In the genomic region with DNA sequence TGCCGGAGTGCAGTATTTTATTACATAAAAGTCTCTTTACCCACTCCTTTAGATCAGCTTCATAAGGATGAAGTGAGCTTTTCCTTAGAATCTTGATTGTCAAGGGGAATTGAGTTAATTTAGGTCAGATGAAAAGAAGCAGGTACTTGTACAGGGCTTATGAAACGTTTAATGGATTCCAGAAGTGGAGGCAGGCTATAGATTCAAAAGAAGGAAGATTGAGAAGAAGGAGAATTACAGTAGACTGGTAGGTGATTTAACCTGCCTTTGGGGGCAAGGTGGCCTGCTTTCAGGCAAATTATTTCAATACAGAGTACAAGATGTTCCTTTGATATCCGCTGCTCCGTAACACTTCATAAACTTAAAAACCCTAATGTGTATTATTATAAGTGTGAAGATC, we compare ENCODE assay signal across 29 mouse cellular contexts.
DNase-seq lines count a peak whose midpoint lies in the region; ATAC-seq and TF ChIP-seq lines count a peak whose summit lies in the region.
"Had no signal": no experiment of that assay in that cellular context is flagged by ENCODE, and none has a peak within 500 bp of the region (broad histone marks: within the 10 kb centered on the region; RNA-seq: fewer than 3 reads in every experiment).

No protein-coding gene starts in this region.

- H3K9me3 ChIP-seq in embryonic facial prominence, embryonic 11.5 days (replicated peaks; ENCODE audit: control insufficient read depth, low read length): no peaks in the 10 kb centered on the region
- H3K9me3 ChIP-seq in embryonic facial prominence, embryonic 10.5 days: no peaks in the 10 kb centered on the region
- H3K9me3 ChIP-seq in midbrain, embryonic 10.5 days (replicated peaks): no peaks in the 10 kb centered on the region
- no peaks in the 10 kb centered on the region for H3K9me3 ChIP-seq in intestine, postnatal 0 days (ENCODE audit: control insufficient read depth)
- H3K9me3 ChIP-seq: embryonic facial prominence, embryonic 13.5 days; embryonic facial prominence, embryonic 15.5 days; forebrain, embryonic 10.5 days; forebrain, embryonic 12.5 days; G1E had no signal

- no peak overlapping the region for H3K4me2 ChIP-seq in embryonic facial prominence, embryonic 11.5 days (ENCODE audit: low read depth, low read length)
- no peak overlapping the region for H3K4me2 ChIP-seq in intestine, postnatal 0 days (replicated peaks; ENCODE audit: low read depth)
- H3K4me2 ChIP-seq: embryonic facial prominence, embryonic 13.5 days; embryonic facial prominence, embryonic 15.5 days; forebrain, embryonic 12.5 days had no signal

- no peaks in the 10 kb centered on the region for H3K27me3 ChIP-seq in embryonic facial prominence, embryonic 11.5 days (ENCODE audit: control insufficient read depth, insufficient read depth, low read length)
- H3K27me3 ChIP-seq in embryonic facial prominence, embryonic 10.5 days (replicated peaks; ENCODE audit: low read depth, poor library complexity, severe bottlenecking): no peaks in the 10 kb centered on the region
- H3K27me3 ChIP-seq in midbrain, embryonic 10.5 days (ENCODE audit: low read depth, poor library complexity, severe bottlenecking): no peaks in the 10 kb centered on the region
- H3K27me3 ChIP-seq in intestine, postnatal 0 days (replicated peaks; ENCODE audit: control insufficient read depth, insufficient read depth, low read length): no peaks in the 10 kb centered on the region
- H3K27me3 ChIP-seq: CH12.LX; embryonic facial prominence, embryonic 13.5 days; embryonic facial prominence, embryonic 15.5 days; forebrain, embryonic 12.5 days; Patski had no signal

- H3K4me1 ChIP-seq in embryonic facial prominence, embryonic 11.5 days (ENCODE audit: control insufficient read depth, insufficient read depth, low read length): no peaks in the 10 kb centered on the region
- H3K4me1 ChIP-seq in embryonic facial prominence, embryonic 10.5 days: no peaks in the 10 kb centered on the region
- no peaks in the 10 kb centered on the region for H3K4me1 ChIP-seq in midbrain, embryonic 10.5 days
- H3K4me1 ChIP-seq in intestine, postnatal 0 days (replicated peaks; ENCODE audit: control insufficient read depth, insufficient read depth, low read length): no peaks in the 10 kb centered on the region
- H3K4me1 ChIP-seq: embryonic facial prominence, embryonic 13.5 days; embryonic facial prominence, embryonic 15.5 days; forebrain, embryonic 10.5 days; forebrain, embryonic 12.5 days had no signal

- ATAC-seq in embryonic facial prominence, embryonic 11.5 days (replicated peaks; ENCODE audit: insufficient number of reproducible peaks, low FRiP score, low TSS enrichment, low read depth): no peak
- no peak for ATAC-seq in intestine, postnatal 0 days
- ATAC-seq: activated CD4-positive, CD25-positive, alpha-beta regulatory T cell, adult 4 months; CD4-positive, CD25-positive, alpha-beta regulatory T cell, adult 4 months; forebrain, embryonic 14.5 days; forebrain, embryonic 16.5 days; Patski had no signal

- 40% methylated on average over 4 of the region's 4 CpGs for WGBS in embryonic facial prominence, embryonic 11.5 days
- WGBS in embryonic facial prominence, embryonic 10.5 days: 62% methylated on average over 4 of the region's 4 CpGs
- WGBS in midbrain, embryonic 10.5 days: 84% methylated on average over 4 of the region's 4 CpGs
- WGBS in intestine, postnatal 0 days: 82% methylated on average over 4 of the region's 4 CpGs

- no peak overlapping the region for H3K27ac ChIP-seq in embryonic facial prominence, embryonic 11.5 days (replicated peaks; ENCODE audit: low read depth, low read length)
- H3K27ac ChIP-seq in embryonic facial prominence, embryonic 10.5 days (replicated peaks): no peak overlapping the region
- H3K27ac ChIP-seq in midbrain, embryonic 10.5 days (replicated peaks): no peak overlapping the region
- no peak overlapping the region for H3K27ac ChIP-seq in intestine, postnatal 0 days (ENCODE audit: low read depth, low read length)
- H3K27ac ChIP-seq: embryonic facial prominence, embryonic 13.5 days; embryonic facial prominence, embryonic 15.5 days; forebrain, embryonic 10.5 days; forebrain, embryonic 12.5 days had no signal

- H3K36me3 ChIP-seq in embryonic facial prominence, embryonic 11.5 days (replicated peaks; ENCODE audit: control insufficient read depth, insufficient read depth, low read depth, low read length): no peaks in the 10 kb centered on the region
- H3K36me3 ChIP-seq in embryonic facial prominence, embryonic 10.5 days (replicated peaks): no peaks in the 10 kb centered on the region
- H3K36me3 ChIP-seq in midbrain, embryonic 10.5 days: no peaks in the 10 kb centered on the region
- H3K36me3 ChIP-seq in intestine, postnatal 0 days (ENCODE audit: control insufficient read depth, insufficient read depth): no peaks in the 10 kb centered on the region
- H3K36me3 ChIP-seq: embryonic facial prominence, embryonic 13.5 days; embryonic facial prominence, embryonic 15.5 days; forebrain, embryonic 10.5 days; forebrain, embryonic 12.5 days; G1E had no signal

- no peak overlapping the region for H3K4me3 ChIP-seq in embryonic facial prominence, embryonic 11.5 days (ENCODE audit: low read depth, low read length)
- no peak overlapping the region for H3K4me3 ChIP-seq in embryonic facial prominence, embryonic 10.5 days
- no peak overlapping the region for H3K4me3 ChIP-seq in midbrain, embryonic 10.5 days
- no peak overlapping the region for H3K4me3 ChIP-seq in intestine, postnatal 0 days (ENCODE audit: low read depth, low read length)
- H3K4me3 ChIP-seq: embryonic facial prominence, embryonic 13.5 days; embryonic facial prominence, embryonic 15.5 days; erythroblast, embryonic 14.5 days; forebrain, embryonic 10.5 days; forebrain, embryonic 12.5 days had no signal

- H3K9ac ChIP-seq in embryonic facial prominence, embryonic 11.5 days (replicated peaks; ENCODE audit: low read length): no peak overlapping the region
- H3K9ac ChIP-seq in intestine, postnatal 0 days (ENCODE audit: low read depth, low read length): no peak overlapping the region
- H3K9ac ChIP-seq: embryonic facial prominence, embryonic 13.5 days; embryonic facial prominence, embryonic 15.5 days; forebrain, embryonic 12.5 days had no signal

- peak; percentile 6 for DNase-seq in embryo, embryonic 10.5 days (ENCODE audit: low spot score)
- no peak for DNase-seq in embryo, embryonic 9.5 days (ENCODE audit: extremely low spot score)
- peak; percentile 73 for DNase-seq in embryonic facial prominence, embryonic 11.5 days (ENCODE audit: low spot score)
- DNase-seq in embryonic facial prominence, embryonic 10.5 days (ENCODE audit: low spot score): no peak
- DNase-seq in embryo, embryonic 11.5 days (ENCODE audit: low read depth, low spot score): peak; percentile 9
- DNase-seq in hindlimb bud, embryonic 11.5 days (ENCODE audit: extremely low spot score, low read depth, low spot score): peak; percentile 64
- no peak for DNase-seq in midbrain, embryonic 10.5 days (ENCODE audit: low spot score)
- DNase-seq: adrenal gland, adult 8-10 months; adrenal gland, postnatal 14 days; adrenal gland, postnatal 36 days; B cell, adult 2 months; cerebellum, adult 11-12 months; cerebellum, adult 2 months; cerebellum, adult 9-10 months; cerebellum, postnatal 10 days; cerebellum, postnatal 25 days had no signal

- no peak for TF ChIP-seq CTCF in intestine, postnatal 0 days (IDR thresholded peaks at IDR 0.05; ENCODE audit: low read depth)

Comparison
In these comparisons a context has a peak if more than half of its experiments do, and no peak if none do; other contexts are left out.
1. DNase-seq: peak in embryo, embryonic 10.5 days (single experiment), embryonic facial prominence, embryonic 11.5 days (single experiment), embryo, embryonic 11.5 days (single experiment) and hindlimb bud, embryonic 11.5 days (single experiment); none in embryo, embryonic 9.5 days (single experiment), embryonic facial prominence, embryonic 10.5 days (single experiment) and midbrain, embryonic 10.5 days (single experiment).